Mouse (Mus musculus): ENCODE data around the gene Naif1.

GRCm38 (mm10) chr2:32471001-32471680 is 20.9 kb downstream of the Naif1 start:
- TF ChIP-seq CTCF (conservative IDR thresholded peaks at IDR 0.05 in 1 of 2, IDR thresholded peaks at IDR 0.05 in 1 of 2; ENCODE audit: low read depth in 2 of 2, low read length in 2 of 2) (no peak), EP300 (IDR thresholded peaks at IDR 0.05; ENCODE audit: low read length) (no peak), GABPA (IDR thresholded peaks at IDR 0.05; ENCODE audit: insufficient replicate concordance, low read depth, low read length) (no peak), RCOR1 (conservative IDR thresholded peaks at IDR 0.05; ENCODE audit: low read depth, low read length) (no peak), POLR2A (IDR thresholded peaks at IDR 0.05; ENCODE audit: low read depth, low read length) (no peak), RAD21 (IDR thresholded peaks at IDR 0.05; ENCODE audit: low read depth, low read length) (no peak), MAFK (IDR thresholded peaks at IDR 0.05; ENCODE audit: insufficient replicate concordance, low read length) (no peak), E2F4 (IDR thresholded peaks at IDR 0.05; ENCODE audit: insufficient replicate concordance, low read depth, low read length) (no peak), USF1 (IDR thresholded peaks at IDR 0.05; ENCODE audit: low read depth, low read length) (no peak), KAT2A (IDR thresholded peaks at IDR 0.05; ENCODE audit: insufficient replicate concordance, low read length) (no peak), MAX (IDR thresholded peaks at IDR 0.05; ENCODE audit: low read length) (no peak), SMC3 (IDR thresholded peaks at IDR 0.05; ENCODE audit: low read depth, low read length) (no peak)

Data from CH12.LX (cell line).